Mouse (Mus musculus) kidney, adult 9 months (tissue): ENCODE results near the gene Olfr933.

Source experiments
- DNase-seq: peaks from one replicate; pipeline ENCODE4 v3.0.0; 2022

The Olfr933 gene

GRCm38 (mm10) chr9:38972013-38972412 lies at the start of gene Olfr933:
TSS of gene Olfr933 (plus strand) at chr9:38972313.
- no peak for DNase-seq

- DNase-seq: no peak
Measured at GRCm38 (mm10) chr9:38929509-38929908, 42.6 kb upstream of the Olfr933 start, which contains the start of gene Olfr930. TSS of gene Olfr930 (plus strand) at chr9:38929809.

- no peak for DNase-seq
Measured at GRCm38 (mm10) chr9:38953401-38954123, 18.6 kb upstream of the Olfr933 start.

- DNase-seq: peak; percentile 13
Measured at GRCm38 (mm10) chr9:38954124-38954416, 18.0 kb upstream of the Olfr933 start.

- no peak for DNase-seq
Measured at GRCm38 (mm10) chr9:38988215-38988614, 16.1 kb downstream of the Olfr933 start, which contains the start of gene Olfr934. TSS of gene Olfr934 (minus strand) at chr9:38988315.

- no peak for DNase-seq
Measured at GRCm38 (mm10) chr9:38999583-38999982, 27.5 kb downstream of the Olfr933 start, which contains the start of gene Olfr935. TSS of gene Olfr935 (minus strand) at chr9:38999683.

- no peak for DNase-seq
Measured at GRCm38 (mm10) chr9:39023277-39023676, 51.2 kb downstream of the Olfr933 start, which contains the start of gene Olfr146. TSS of gene Olfr146 (minus strand) at chr9:39023377.
